Mouse (Mus musculus) lung, adult 2 months (tissue): ENCODE results near the gene Carmil2. TPM values are rescaled to one million over a fixed set of nuclear protein-coding genes. Genes with fewer than 3 reads are reported as not detected.
A peak's percentile ranks its signal among the peaks of the same experiment; 100 is the strongest.

Experiments used
- DNase-seq: peaks from one replicate; pipeline ENCODE4 v3.0.0; 2022
- H3K4me1 ChIP-seq: fragments of 200-500 bp; 2 replicates; pipeline ENCODE4 v1.6.1; 2011; ENCODE audit warnings: low read length; ENCODE audit not compliant: control insufficient read depth, insufficient read depth
- H3K4me3 ChIP-seq: fragments of 200-500 bp; replicated peaks from 2 replicates; pipeline ENCODE3; 2011; ENCODE audit warnings: low read depth, mild to moderate bottlenecking, control low read depth, low read length; ENCODE audit errors: extremely low read depth
- CTCF ChIP-seq: fragments of 200-500 bp; IDR thresholded peaks from 2 replicates; pipeline ENCODE4 v1.5.1; 2011; ENCODE audit warnings: mild to moderate bottlenecking, low read length, control low read depth; ENCODE audit not compliant: insufficient read depth
- POLR2A ChIP-seq: fragments of 200-500 bp; IDR thresholded peaks from 2 replicates; pipeline ENCODE4 v1.6.1; 2011; ENCODE audit warnings: low read depth, mild to moderate bottlenecking, control low read depth, low read length, borderline replicate concordance; ENCODE audit errors: extremely low read depth
- WGBS: fragments of 180-500 bp; shearing (Covaris S2); methylation state at CpG from one replicate; pipeline ENCODE4 v1.1.7; 2018; 5-methylcytosine and 5-hydroxymethylcytosine counted together
- polyA plus RNA-seq: library from polyadenylated mRNA; depleted of rRNA; stranded (reverse); fragments of >200 nt; gene quantifications from 2 replicates; pipeline ENCODE4 v1.2.3, GENCODE M21; 2012

Carmil2 gene
- polyA plus RNA-seq, 1 experiment = 4.9 TPM

- 16% methylated on average over 40 of the region's 40 CpGs for WGBS
- Histone ChIP-seq H3K4me3 (peak overlapping the region; percentile 10), H3K4me1 (peaks cover 2% of the 10 kb centered on the region; the same call in 1 of the 2 replicates)
- DNase-seq = no peak
- TF ChIP-seq POLR2A (no peak), CTCF (no peak)
Observed at GRCm38 (mm10) chr8:105694051-105694799, 8.2 kb downstream of the Carmil2 start.

- Histone ChIP-seq H3K4me3 (no peak overlapping the region), H3K4me1 (peaks cover 4% of the 10 kb centered on the region)
- no peak for TF ChIP-seq CTCF
- TF ChIP-seq POLR2A = no peak
- 72% methylated on average over 30 of the region's 30 CpGs for WGBS
- DNase-seq = no peak
Observed at GRCm38 (mm10) chr8:105695080-105695780, 9.2 kb downstream of the Carmil2 start.

- H3K4me1 ChIP-seq = peaks cover 8% of the 10 kb centered on the region
- no peak for DNase-seq
- TF ChIP-seq CTCF = no peak
- no peak for TF ChIP-seq POLR2A
- 88% methylated on average over 17 of the region's 17 CpGs for WGBS
- H3K4me3 ChIP-seq = no peak overlapping the region
Observed at GRCm38 (mm10) chr8:105697196-105697780, 11.2 kb downstream of the Carmil2 start.

GRCm38 (mm10) chr8:105698734-105699133 is 12.7 kb downstream of the Carmil2 start:
- Histone ChIP-seq H3K4me1 (peaks cover 6% of the 10 kb centered on the region; the same call in 1 of the 2 replicates), H3K4me3 (no peak overlapping the region)
- TF ChIP-seq POLR2A (no peak), CTCF (no peak)
- no peak for DNase-seq
- 88% methylated on average over 5 of the region's 5 CpGs for WGBS

GRCm38 (mm10) chr8:105699488-105700215 is 13.6 kb downstream of the Carmil2 start:
- 87% methylated on average over 11 of the region's 11 CpGs for WGBS
- Histone ChIP-seq H3K4me3 (no peak overlapping the region), H3K4me1 (peaks cover 6% of the 10 kb centered on the region; the same call in 1 of the 2 replicates)
- TF ChIP-seq POLR2A (no peak), CTCF (no peak)
- no peak for DNase-seq

- no peak for TF ChIP-seq POLR2A
- no peak for TF ChIP-seq CTCF
- Histone ChIP-seq H3K4me1 (peaks cover 6% of the 10 kb centered on the region; the same call in 1 of the 2 replicates), H3K4me3 (peak overlapping the region; percentile 74)
- no peak for DNase-seq
- under 1% methylated on average over 21 of the region's 21 CpGs for WGBS
Observed at GRCm38 (mm10) chr8:105700566-105700965, 14.5 kb downstream of the Carmil2 start.

GRCm38 (mm10) chr8:105700966-105701824 is 15.1 kb downstream of the Carmil2 start, which contains the start of the genes Acd and Pard6a:
Acd (minus strand) TSS chr8:105701102.
Pard6a (plus strand) TSS chr8:105701148.
- under 1% methylated on average over 60 of the region's 60 CpGs for WGBS
- TF ChIP-seq POLR2A (peak; percentile 78; the same call in 1 of the 2 replicates), CTCF (no peak)

GRCm38 (mm10) chr8:105702001-105702401 is 15.9 kb downstream of the Carmil2 start:
- Histone ChIP-seq H3K4me3 (peak overlapping the region; percentile 74), H3K4me1 (peaks cover 6% of the 10 kb centered on the region; the same call in 1 of the 2 replicates)
- TF ChIP-seq POLR2A = no peak
- no peak for TF ChIP-seq CTCF
- DNase-seq = no peak
- 57% methylated on average over 18 of the region's 18 CpGs for WGBS

More at GRCm38 (mm10) chr8:105700966-105701824, 15.1 kb downstream of the Carmil2 start, which contains the start of the genes Acd and Pard6a:
- peaks cover 6% of the 10 kb centered on the region; the same call in 1 of the 2 replicates for H3K4me1 ChIP-seq
- DNase-seq = peak; percentile 97
- H3K4me3 ChIP-seq = peak within 1 kb of the TSS; percentile 74
